Mouse (Mus musculus): ENCODE results near the gene Pex5. TPM values are rescaled to one million over a fixed set of nuclear protein-coding genes. Genes with fewer than 3 reads are reported as not detected.

The Pex5 gene
- 18.6 and 19.9 TPM in 2 replicates for polyA plus RNA-seq (2015; fragmentation: Nextera tagmentation; extraction: Ambion mirVana)

DNA sequence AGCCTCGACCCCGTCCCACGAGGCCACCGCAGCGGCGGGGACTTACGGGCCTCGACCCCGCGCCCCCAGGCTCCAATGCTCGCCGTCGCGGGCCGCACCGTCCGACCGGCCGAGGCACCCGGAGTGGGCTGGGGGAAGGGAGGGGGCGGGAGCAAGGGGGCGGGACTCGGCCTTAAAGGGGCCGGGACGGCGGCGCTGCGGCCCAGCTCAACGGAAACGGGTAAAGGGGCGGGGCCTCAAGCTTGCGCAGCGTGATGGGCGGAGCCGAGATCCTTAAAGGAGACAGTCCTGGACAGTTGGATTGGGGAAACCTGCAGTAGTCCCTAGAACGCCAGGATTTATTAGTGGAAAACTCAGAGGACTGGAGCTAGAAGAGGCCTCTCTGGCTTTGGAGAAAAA is at the start of gene Pex5:
TSS of gene Pex5 (minus strand) at position 141 of the 399 bp plus-strand sequence.
- peak within 1 kb of the TSS; percentile 92 for H3K9ac ChIP-seq (ENCODE audit: low read length)
- DNase-seq (ENCODE audit: low spot score) = peak; percentile 96
- peak within 1 kb of the TSS; percentile 94 for H3K4me3 ChIP-seq (ENCODE audit: low read depth, low read length)
- TF ChIP-seq EP300 (optimal IDR thresholded peaks at IDR 0.05) (no peak), CTCF (IDR thresholded peaks at IDR 0.05; ENCODE audit: low read depth) (no peak)
- H3K36me3 ChIP-seq (ENCODE audit: control insufficient read depth, insufficient read depth, low read length) = peaks cover 4% of the 10 kb centered on the region; the same call in 1 of the 2 replicates
- no peaks in the 10 kb centered on the region for H3K4me1 ChIP-seq (replicated peaks; ENCODE audit: control insufficient read depth, insufficient read depth)
- peak; percentile 97 for ATAC-seq (ENCODE audit: low FRiP score, low TSS enrichment)
- H3K27me3 ChIP-seq (ENCODE audit: control insufficient read depth, insufficient read depth, low read length) = no peaks in the 10 kb centered on the region
- H3K9me3 ChIP-seq (ENCODE audit: control insufficient read depth, low read length) = no peaks in the 10 kb centered on the region
- H3K4me2 ChIP-seq (replicated peaks; ENCODE audit: low read depth) = peak within 1 kb of the TSS; percentile 61
- WGBS = 0% methylated on average over 34 of the region's 36 CpGs
- H3K27ac ChIP-seq (replicated peaks) = peak within 1 kb of the TSS; percentile 89

DNA sequence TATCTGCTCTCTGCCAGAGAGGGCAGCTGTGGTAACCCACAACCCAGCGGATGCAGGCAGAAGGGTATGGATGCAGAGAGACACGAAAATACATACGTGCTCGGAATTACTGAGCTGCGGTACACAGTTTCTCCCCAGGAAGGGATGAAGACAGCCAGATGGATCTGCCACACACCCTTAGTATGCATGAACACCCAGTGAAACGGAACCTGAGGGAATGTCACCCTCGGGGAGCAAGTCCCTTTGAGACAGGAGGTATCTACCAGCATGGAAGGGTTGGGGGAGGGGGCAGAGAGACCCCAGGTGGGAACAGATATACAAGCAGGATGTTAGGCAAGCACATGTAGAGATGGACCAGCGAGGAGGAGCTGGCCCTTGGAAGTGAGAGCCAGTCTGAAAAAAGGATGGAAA is 49.0 kb upstream of the Pex5 start:
- no peaks in the 10 kb centered on the region for H3K36me3 ChIP-seq (ENCODE audit: control insufficient read depth, insufficient read depth, low read length)
- TF ChIP-seq EP300 (optimal IDR thresholded peaks at IDR 0.05) (no peak), CTCF (IDR thresholded peaks at IDR 0.05; ENCODE audit: low read depth) (no peak)
- WGBS = 35% methylated on average over 8 of the region's 8 CpGs
- DNase-seq (ENCODE audit: low spot score) = no peak
- no peak for ATAC-seq (ENCODE audit: low FRiP score, low TSS enrichment)
- H3K4me2 ChIP-seq (replicated peaks; ENCODE audit: low read depth) = peak overlapping the region; percentile 71; the same call in 1 of the 2 replicates
- no peaks in the 10 kb centered on the region for H3K27me3 ChIP-seq (ENCODE audit: control insufficient read depth, insufficient read depth, low read length)
- H3K4me1 ChIP-seq (replicated peaks; ENCODE audit: control insufficient read depth, insufficient read depth) = no peaks in the 10 kb centered on the region
- H3K9ac ChIP-seq (ENCODE audit: low read length) = no peak overlapping the region
- no peak overlapping the region for H3K27ac ChIP-seq (replicated peaks)
- H3K4me3 ChIP-seq (ENCODE audit: low read depth, low read length) = no peak overlapping the region
- no peaks in the 10 kb centered on the region for H3K9me3 ChIP-seq (ENCODE audit: control insufficient read depth, low read length)

DNA sequence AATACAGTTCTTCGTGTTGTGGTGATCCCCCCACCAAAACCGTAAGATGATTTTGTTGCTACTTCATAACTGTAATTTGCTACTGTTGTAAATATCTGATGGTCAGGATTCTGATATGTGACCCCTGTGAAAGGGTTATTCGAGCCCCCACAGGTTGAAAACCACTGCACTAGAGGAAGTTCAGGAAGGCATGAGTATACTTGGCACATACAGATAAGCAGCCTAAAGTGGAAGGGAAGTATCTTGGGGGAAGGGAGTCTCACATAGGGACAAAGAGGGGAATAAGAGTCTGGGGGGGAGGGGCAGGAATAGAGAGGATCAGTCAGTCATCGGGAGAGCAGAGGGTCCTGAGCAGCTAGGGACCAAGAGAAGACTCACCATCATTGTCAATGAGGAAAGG is 44.5 kb upstream of the Pex5 start:
- no peak for DNase-seq (ENCODE audit: low spot score)
- Histone ChIP-seq H3K9ac (ENCODE audit: low read length) (no peak overlapping the region), H3K4me2 (replicated peaks; ENCODE audit: low read depth) (no peak overlapping the region), H3K36me3 (ENCODE audit: control insufficient read depth, insufficient read depth, low read length) (no peaks in the 10 kb centered on the region), H3K9me3 (ENCODE audit: control insufficient read depth, low read length) (no peaks in the 10 kb centered on the region), H3K4me1 (replicated peaks; ENCODE audit: control insufficient read depth, insufficient read depth) (no peaks in the 10 kb centered on the region), H3K4me3 (ENCODE audit: low read depth, low read length) (no peak overlapping the region), H3K27me3 (ENCODE audit: control insufficient read depth, insufficient read depth, low read length) (no peaks in the 10 kb centered on the region), H3K27ac (replicated peaks) (no peak overlapping the region)
- no peak for TF ChIP-seq CTCF (IDR thresholded peaks at IDR 0.05; ENCODE audit: low read depth)
- TF ChIP-seq EP300 (optimal IDR thresholded peaks at IDR 0.05) = no peak
- 79% methylated on average over 4 of the region's 4 CpGs for WGBS
- no peak for ATAC-seq (ENCODE audit: low FRiP score, low TSS enrichment)

DNA sequence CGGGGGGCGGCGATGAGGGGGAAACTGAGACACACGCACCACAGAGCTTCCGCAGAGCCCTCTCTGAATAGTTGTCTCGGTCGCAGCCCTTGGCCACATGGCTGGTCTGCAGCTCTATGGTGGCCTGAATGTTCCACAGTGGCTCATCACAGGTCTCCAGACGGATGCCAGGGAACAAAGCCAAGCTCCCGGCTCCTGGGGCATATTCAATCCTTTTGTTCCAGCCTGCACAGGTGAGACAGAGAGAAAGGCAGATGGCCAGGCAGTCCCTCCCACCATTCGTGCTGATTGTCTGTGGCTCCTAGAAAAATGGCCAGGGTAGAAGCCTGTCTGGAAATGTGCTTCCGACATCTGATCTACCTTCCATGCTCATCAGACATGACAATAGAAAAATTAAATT is 43.6 kb upstream of the Pex5 start:
- no peak for DNase-seq (ENCODE audit: low spot score)
- TF ChIP-seq CTCF (IDR thresholded peaks at IDR 0.05; ENCODE audit: low read depth) = no peak
- no peak for TF ChIP-seq EP300 (optimal IDR thresholded peaks at IDR 0.05)
- no peaks in the 10 kb centered on the region for H3K4me1 ChIP-seq (replicated peaks; ENCODE audit: control insufficient read depth, insufficient read depth)
- no peak overlapping the region for H3K4me2 ChIP-seq (replicated peaks; ENCODE audit: low read depth)
- no peak overlapping the region for H3K9ac ChIP-seq (ENCODE audit: low read length)
- no peaks in the 10 kb centered on the region for H3K36me3 ChIP-seq (ENCODE audit: control insufficient read depth, insufficient read depth, low read length)
- H3K27me3 ChIP-seq (ENCODE audit: control insufficient read depth, insufficient read depth, low read length) = no peaks in the 10 kb centered on the region
- WGBS = 82% methylated on average over 11 of the region's 11 CpGs
- no peak for ATAC-seq (ENCODE audit: low FRiP score, low TSS enrichment)
- H3K9me3 ChIP-seq (ENCODE audit: control insufficient read depth, low read length) = no peaks in the 10 kb centered on the region
- H3K4me3 ChIP-seq (ENCODE audit: low read depth, low read length) = no peak overlapping the region
- H3K27ac ChIP-seq (replicated peaks) = no peak overlapping the region

DNA sequence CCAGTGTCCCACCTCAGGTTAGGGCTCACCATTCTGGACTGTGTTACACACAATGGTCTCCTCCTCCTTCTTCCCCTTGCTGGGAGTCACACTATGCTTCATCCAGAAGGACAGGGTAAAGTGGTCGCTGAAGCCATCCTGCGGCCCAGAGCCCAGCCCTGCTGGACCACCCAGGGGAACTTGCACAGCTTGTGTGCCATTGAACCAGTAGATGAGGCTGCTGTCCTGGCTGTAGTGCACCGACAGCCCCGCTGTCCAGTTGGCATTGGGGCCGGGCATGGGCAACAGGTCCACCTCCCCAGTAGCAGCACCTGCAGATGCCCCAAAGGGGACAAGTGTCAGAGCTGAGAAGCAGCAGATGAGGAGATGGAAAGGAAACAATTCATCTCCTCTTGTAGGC is 43.0 kb upstream of the Pex5 start:
- Histone ChIP-seq H3K36me3 (ENCODE audit: control insufficient read depth, insufficient read depth, low read length) (no peaks in the 10 kb centered on the region), H3K4me1 (replicated peaks; ENCODE audit: control insufficient read depth, insufficient read depth) (no peaks in the 10 kb centered on the region), H3K27ac (replicated peaks) (no peak overlapping the region), H3K9me3 (ENCODE audit: control insufficient read depth, low read length) (no peaks in the 10 kb centered on the region), H3K27me3 (ENCODE audit: control insufficient read depth, insufficient read depth, low read length) (no peaks in the 10 kb centered on the region), H3K4me2 (replicated peaks; ENCODE audit: low read depth) (no peak overlapping the region), H3K4me3 (ENCODE audit: low read depth, low read length) (no peak overlapping the region), H3K9ac (ENCODE audit: low read length) (no peak overlapping the region)
- TF ChIP-seq EP300 (optimal IDR thresholded peaks at IDR 0.05) (no peak), CTCF (IDR thresholded peaks at IDR 0.05; ENCODE audit: low read depth) (no peak)
- no peak for ATAC-seq (ENCODE audit: low FRiP score, low TSS enrichment)
- no peak for DNase-seq (ENCODE audit: low spot score)
- 94% methylated on average over 5 of the region's 5 CpGs for WGBS

DNA sequence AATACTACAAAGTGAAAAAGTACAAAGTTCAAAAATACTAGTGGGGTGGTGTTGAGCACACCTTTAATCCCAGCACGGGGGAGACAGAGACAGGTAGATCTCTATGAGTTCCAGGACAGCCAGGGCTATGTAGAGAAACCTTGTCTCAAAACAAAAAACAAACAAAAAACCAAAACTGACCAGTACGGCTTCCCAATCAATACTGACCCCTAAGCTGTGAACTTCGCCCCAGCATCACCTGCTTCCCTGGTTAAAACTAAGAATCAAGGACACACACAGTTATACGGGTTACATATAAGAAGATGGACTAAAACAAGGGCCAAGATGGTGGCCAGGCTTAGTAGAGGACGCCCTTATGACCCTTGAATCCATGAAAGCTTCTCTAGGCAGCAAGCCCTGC is 41.4 kb upstream of the Pex5 start:
- Histone ChIP-seq H3K27me3 (ENCODE audit: control insufficient read depth, insufficient read depth, low read length) (no peaks in the 10 kb centered on the region), H3K9ac (ENCODE audit: low read length) (no peak overlapping the region), H3K4me3 (ENCODE audit: low read depth, low read length) (no peak overlapping the region), H3K27ac (replicated peaks) (no peak overlapping the region), H3K9me3 (ENCODE audit: control insufficient read depth, low read length) (no peaks in the 10 kb centered on the region), H3K4me1 (replicated peaks; ENCODE audit: control insufficient read depth, insufficient read depth) (no peaks in the 10 kb centered on the region), H3K4me2 (replicated peaks; ENCODE audit: low read depth) (no peak overlapping the region), H3K36me3 (ENCODE audit: control insufficient read depth, insufficient read depth, low read length) (no peaks in the 10 kb centered on the region)
- 89% methylated on average over 5 of the region's 5 CpGs for WGBS
- DNase-seq (ENCODE audit: low spot score) = no peak
- TF ChIP-seq EP300 (optimal IDR thresholded peaks at IDR 0.05) (no peak), CTCF (IDR thresholded peaks at IDR 0.05; ENCODE audit: low read depth) (no peak)
- ATAC-seq (ENCODE audit: low FRiP score, low TSS enrichment) = no peak

All from stomach, postnatal 0 days (tissue).